Mouse (Mus musculus): ENCODE results near the gene 2410004P03Rik. TPM values are rescaled to one million over a fixed set of nuclear protein-coding genes. Genes with fewer than 3 reads are reported as not detected.

The 2410004P03Rik gene
- total RNA-seq (2021), result not detected
- long read RNA-seq, experiment 1, result 0 reads
- long read RNA-seq, experiment 2, result 0 reads

GRCm38 (mm10) chr12:17011100-17011870 lies at the start of gene 2410004P03Rik:
2410004P03Rik (minus strand) TSS chr12:17011727.
- peak; percentile 82 for DNase-seq (ENCODE audit: low spot score)

- no peak for DNase-seq (ENCODE audit: low spot score)
Observed at GRCm38 (mm10) chr12:17061183-17061722, 49.7 kb upstream of the 2410004P03Rik start.

GRCm38 (mm10) chr12:17058490-17058889 lies 47.0 kb upstream of the 2410004P03Rik start:
- DNase-seq (ENCODE audit: low spot score), result no peak

GRCm38 (mm10) chr12:17057110-17057509 lies 45.6 kb upstream of the 2410004P03Rik start:
- DNase-seq (ENCODE audit: low spot score), result no peak

- no peak for DNase-seq (ENCODE audit: low spot score)
Observed at GRCm38 (mm10) chr12:17055766-17056165, 44.2 kb upstream of the 2410004P03Rik start.

GRCm38 (mm10) chr12:17054691-17055090 lies 43.2 kb upstream of the 2410004P03Rik start:
- DNase-seq (ENCODE audit: low spot score), result no peak

GRCm38 (mm10) chr12:17052673-17053072 lies 41.1 kb upstream of the 2410004P03Rik start:
- no peak for DNase-seq (ENCODE audit: low spot score)

DNA sequence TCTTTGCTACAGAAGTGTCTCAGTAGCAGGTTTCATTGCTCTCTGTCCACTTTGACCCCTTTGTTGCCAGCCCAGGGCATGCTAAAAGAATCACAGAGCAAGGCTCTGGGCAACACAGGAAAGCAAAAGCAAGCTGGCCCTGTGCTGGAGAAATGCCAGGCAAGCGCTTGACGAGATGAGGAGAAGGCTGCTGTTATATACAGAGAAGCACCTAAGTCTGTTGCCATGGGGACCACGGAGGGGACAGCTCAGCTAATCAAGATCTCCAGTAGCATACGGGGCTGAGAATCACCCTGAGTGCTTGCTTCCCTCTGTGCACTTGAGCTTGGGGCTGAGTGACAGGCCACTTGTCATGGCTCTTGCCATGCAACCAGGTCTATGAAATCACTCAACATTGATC lies 39.5 kb upstream of the 2410004P03Rik start:
- no peak for DNase-seq (ENCODE audit: low spot score)

DNA sequence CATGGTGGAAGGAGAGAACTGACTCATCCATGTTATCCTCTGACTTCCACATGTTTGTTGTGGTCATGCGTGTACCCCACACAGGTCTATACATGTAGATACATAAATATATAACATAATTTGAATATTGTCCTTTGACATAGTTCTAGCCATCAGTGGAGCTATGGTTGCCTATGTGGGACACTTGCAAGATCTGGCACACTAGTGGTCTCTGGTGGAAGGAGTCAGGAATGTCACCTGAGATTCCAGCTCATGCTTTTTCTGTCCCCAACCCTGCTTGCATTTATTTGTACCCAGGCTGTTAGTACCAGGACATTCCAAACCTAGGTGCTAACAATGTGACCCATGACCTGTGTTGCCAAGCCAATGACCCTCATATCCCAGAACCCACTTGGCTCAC lies 38.3 kb upstream of the 2410004P03Rik start:
- no peak for DNase-seq (ENCODE audit: low spot score)

GRCm38 (mm10) chr12:17048979-17049612 lies 37.6 kb upstream of the 2410004P03Rik start:
- no peak for DNase-seq (ENCODE audit: low spot score)

GRCm38 (mm10) chr12:17043311-17043710 lies 31.8 kb upstream of the 2410004P03Rik start:
- no peak for DNase-seq (ENCODE audit: low spot score)

- DNase-seq (ENCODE audit: low spot score), result no peak
Observed at GRCm38 (mm10) chr12:17040567-17040966, 29.0 kb upstream of the 2410004P03Rik start.

DNA sequence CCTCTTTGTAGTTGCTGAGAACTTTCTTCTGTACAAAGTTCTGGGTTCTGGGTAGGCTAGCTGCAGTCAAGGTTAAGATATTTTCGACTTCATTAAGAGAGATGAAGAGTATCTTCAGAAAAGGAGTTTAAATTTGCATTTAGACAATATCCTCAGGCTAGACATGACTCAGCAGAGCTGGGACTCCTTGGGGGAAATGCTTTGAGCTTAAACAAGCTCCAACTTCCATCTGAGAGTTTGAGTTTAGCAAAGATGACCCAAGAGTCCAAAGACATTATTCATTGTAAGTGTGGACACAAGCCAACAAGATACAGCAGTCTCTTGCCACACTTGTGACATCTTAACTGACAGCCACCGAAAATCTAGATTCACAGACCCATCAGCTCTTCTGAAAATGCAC lies 27.9 kb upstream of the 2410004P03Rik start:
- no peak for DNase-seq (ENCODE audit: low spot score)

GRCm38 (mm10) chr12:17038246-17038645 lies 26.7 kb upstream of the 2410004P03Rik start:
- DNase-seq (ENCODE audit: low spot score), result no peak

- DNase-seq (ENCODE audit: low spot score), result no peak
Observed at GRCm38 (mm10) chr12:17037053-17037610, 25.6 kb upstream of the 2410004P03Rik start.

DNA sequence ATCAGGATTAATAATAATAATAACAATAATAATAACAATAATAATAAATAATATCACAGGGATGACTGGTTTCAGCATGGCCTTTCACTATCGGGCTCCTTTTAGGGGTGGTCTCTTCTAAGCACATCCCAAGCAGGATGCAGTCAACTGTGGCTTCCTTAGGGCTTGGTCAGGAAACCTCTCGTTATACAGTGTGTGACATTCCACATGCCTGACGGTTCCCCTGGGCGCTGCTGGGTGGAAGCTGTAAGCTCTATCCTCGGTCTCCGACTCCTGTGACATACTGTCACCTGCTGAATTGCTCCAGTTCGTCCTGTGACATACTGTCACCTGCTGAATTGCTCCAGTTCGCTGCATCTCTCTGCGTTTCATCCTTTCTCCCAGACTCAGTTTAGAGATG lies 25.0 kb upstream of the 2410004P03Rik start:
- no peak for DNase-seq (ENCODE audit: low spot score)

DNA sequence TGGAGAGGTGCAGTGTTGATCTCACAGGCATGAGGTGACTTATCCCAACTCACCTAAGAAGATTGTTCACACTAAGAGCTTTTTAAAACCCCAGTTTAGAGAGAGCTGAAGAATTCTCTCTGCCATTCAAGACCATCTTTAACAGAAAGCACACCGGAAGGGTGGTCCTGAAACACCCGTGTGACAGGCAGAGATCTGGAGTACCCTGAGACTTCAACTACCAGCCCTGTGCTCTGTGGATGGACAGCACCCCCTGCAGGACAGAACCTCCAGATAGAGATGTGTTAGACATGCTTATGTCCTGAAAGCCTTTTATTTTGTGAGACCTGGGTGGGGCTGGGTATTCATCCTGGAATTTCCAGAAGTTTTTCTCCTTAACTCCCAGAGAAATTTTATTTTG lies 23.6 kb upstream of the 2410004P03Rik start:
- peak; percentile 17 for DNase-seq (ENCODE audit: low spot score)

- DNase-seq (ENCODE audit: low spot score), result no peak
Observed at GRCm38 (mm10) chr12:17034671-17035070, 23.1 kb upstream of the 2410004P03Rik start.

- DNase-seq (ENCODE audit: low spot score), result no peak
Observed at GRCm38 (mm10) chr12:17033464-17033841, 21.9 kb upstream of the 2410004P03Rik start.

GRCm38 (mm10) chr12:17032694-17033463 lies 21.4 kb upstream of the 2410004P03Rik start:
- DNase-seq (ENCODE audit: low spot score), result peak; percentile 71

DNA sequence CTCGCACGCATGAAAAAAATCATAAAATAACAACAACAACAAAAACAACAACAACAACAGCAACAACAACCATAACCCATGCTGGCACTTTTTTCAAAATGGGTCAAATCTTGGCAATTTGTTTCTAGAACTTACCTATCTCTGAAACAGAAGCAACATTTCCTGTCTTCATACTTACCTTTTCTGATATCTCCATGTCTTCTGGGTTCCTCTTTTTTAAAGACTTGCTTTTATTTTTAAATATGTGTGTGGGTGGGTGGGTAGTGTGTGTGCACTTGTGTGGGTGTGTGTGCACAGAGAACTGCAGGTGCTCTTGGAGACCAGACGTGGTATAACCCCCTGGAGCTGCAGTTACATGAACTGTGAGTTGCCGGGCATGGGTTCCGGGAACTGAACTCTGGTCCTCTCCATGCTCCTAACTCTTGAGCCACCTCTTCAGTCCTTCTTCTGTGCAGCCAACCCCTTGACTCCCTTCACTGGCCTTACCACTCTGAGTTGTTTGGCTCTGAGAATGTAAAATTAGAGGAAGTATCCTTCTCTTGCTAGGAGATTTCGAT lies 13.1 kb upstream of the 2410004P03Rik start:
- DNase-seq (ENCODE audit: low spot score), result no peak
